Comparison of ENCODE assay signal across 14 mouse cellular contexts in genomic region chr5:65954130-65955080, GRCm38 (mm10). TPM values are rescaled to one million over a fixed set of nuclear protein-coding genes. Genes with fewer than 3 reads are reported as not detected.
A peak's percentile ranks its signal among the peaks of the same experiment; 100 is the strongest.
DNase-seq lines count a peak whose midpoint lies in the region; ATAC-seq and TF ChIP-seq lines count a peak whose summit lies in the region.
"Had no signal": no experiment of that assay in that cellular context is flagged by ENCODE, and none has a peak within 500 bp of the region (broad histone marks: within the 10 kb centered on the region; RNA-seq: fewer than 3 reads in every experiment).

No protein-coding gene starts in this region.

- H3K9ac ChIP-seq in heart, embryonic 13.5 days, result peak overlapping the region; percentile 61
- H3K9ac ChIP-seq in forebrain, postnatal 0 days, result no peak overlapping the region
- H3K9ac ChIP-seq: kidney, embryonic 15.5 days; liver, embryonic 13.5 days had no signal

- no peak for ATAC-seq in heart, embryonic 13.5 days (ENCODE audit: extremely low read depth, insufficient number of reproducible peaks, low FRiP score, low TSS enrichment)
- ATAC-seq in forebrain, postnatal 0 days, result no peak
- ATAC-seq in activated CD4-positive, CD25-positive, alpha-beta regulatory T cell, adult 4 months, result no peak

- peak overlapping the region; percentile 72 for H3K4me2 ChIP-seq in heart, embryonic 13.5 days
- H3K4me2 ChIP-seq in forebrain, postnatal 0 days (ENCODE audit: low read depth), result peak overlapping the region; percentile 46; the same call in 1 of the 2 replicates

- H3K27ac ChIP-seq in heart, embryonic 13.5 days (replicated peaks), result peak overlapping the region; percentile 64
- H3K27ac ChIP-seq in spleen, adult 2 months (ENCODE audit: insufficient read depth, low read length), result peak overlapping the region; percentile 92; the same call in 1 of the 2 replicates
- H3K27ac ChIP-seq in forebrain, postnatal 0 days (ENCODE audit: low read depth, low read length), result peak overlapping the region; percentile 69
- H3K27ac ChIP-seq: kidney, embryonic 15.5 days; liver, embryonic 13.5 days had no signal

- TF ChIP-seq POLR2A in spleen, adult 2 months (IDR thresholded peaks at IDR 0.05; ENCODE audit: low read depth, low read length), result no peak

- DNase-seq in heart, postnatal 14 days, result no peak
- no peak for DNase-seq in spleen, adult 2 months (ENCODE audit: low read depth in 1 of 2, low spot score in 2 of 2)
- no peak for DNase-seq in spleen, postnatal 36 days (ENCODE audit: low spot score in 2 of 2)
- DNase-seq in forebrain, postnatal 0 days, result no peak
- peak; percentile 61 for DNase-seq in naive thymus-derived CD4-positive, alpha-beta T cell, adult 2 months (ENCODE audit: low read depth)
- DNase-seq in frontal cortex, postnatal 14 days (ENCODE audit: low spot score in 2 of 2), result no peak
- DNase-seq: cerebellum, postnatal 25 days had no signal

- WGBS in heart, embryonic 13.5 days, result 86% methylated on average over 16 of the region's 16 CpGs
- 81% methylated on average over 16 of the region's 16 CpGs for WGBS in spleen, adult 2 months
- WGBS in forebrain, postnatal 0 days, result 91% methylated on average over 16 of the region's 16 CpGs

- peak overlapping the region; percentile 50; the same call in 1 of the 2 replicates for H3K4me3 ChIP-seq in heart, embryonic 13.5 days
- H3K4me3 ChIP-seq in spleen, adult 2 months (ENCODE audit: extremely low read depth, insufficient read depth, insufficient read length), result no peak overlapping the region
- H3K4me3 ChIP-seq in forebrain, postnatal 0 days (ENCODE audit: low read depth, low read length), result no peak overlapping the region
- H3K4me3 ChIP-seq: kidney, embryonic 15.5 days had no signal

- no peak for TF ChIP-seq CTCF in spleen, adult 2 months (IDR thresholded peaks at IDR 0.05; ENCODE audit: extremely low read depth, insufficient read depth, insufficient read length, insufficient replicate concordance)
- TF ChIP-seq CTCF in forebrain, postnatal 0 days (IDR thresholded peaks at IDR 0.05; ENCODE audit: low read depth), result no peak

- H3K36me3 ChIP-seq in heart, embryonic 13.5 days, result no peaks in the 10 kb centered on the region
- no peaks in the 10 kb centered on the region for H3K36me3 ChIP-seq in spleen, adult 2 months (ENCODE audit: control insufficient read depth, insufficient read depth, low read length)
- no peaks in the 10 kb centered on the region for H3K36me3 ChIP-seq in forebrain, postnatal 0 days (ENCODE audit: insufficient read depth)
- H3K36me3 ChIP-seq: kidney, embryonic 15.5 days; liver, embryonic 13.5 days had no signal

- no peaks in the 10 kb centered on the region for H3K9me3 ChIP-seq in heart, embryonic 13.5 days
- no peaks in the 10 kb centered on the region for H3K9me3 ChIP-seq in forebrain, postnatal 0 days (ENCODE audit: low read length)
- H3K9me3 ChIP-seq: kidney, embryonic 15.5 days; liver, embryonic 13.5 days had no signal

- H3K27me3 ChIP-seq in heart, embryonic 13.5 days (replicated peaks), result no peaks in the 10 kb centered on the region
- no peaks in the 10 kb centered on the region for H3K27me3 ChIP-seq in spleen, adult 2 months (ENCODE audit: control insufficient read depth, insufficient read depth, low read length)
- no peaks in the 10 kb centered on the region for H3K27me3 ChIP-seq in forebrain, postnatal 0 days (ENCODE audit: insufficient read depth, low read length)
- H3K27me3 ChIP-seq: kidney, embryonic 15.5 days; liver, embryonic 13.5 days had no signal

- peaks cover 13% of the 10 kb centered on the region for H3K4me1 ChIP-seq in heart, embryonic 13.5 days
- peaks cover 15% of the 10 kb centered on the region for H3K4me1 ChIP-seq in spleen, adult 2 months (ENCODE audit: control insufficient read depth, insufficient read depth, insufficient read length)
- H3K4me1 ChIP-seq in forebrain, postnatal 0 days (ENCODE audit: insufficient read depth), result peaks cover 20% of the 10 kb centered on the region

- intact Hi-C loops in heart, postnatal 14 days (cut with DNase I), result no loop called here

RNA-seq across cellular contexts. Expression of gene Chrna9, which starts 19.7 kb away (rescaled TPM):
- not detected in 2 replicates for polyA plus RNA-seq in heart, embryonic 13.5 days (2015; fragmentation: Nextera tagmentation; extraction: Ambion mirVana)
- 1 to 10 TPM in 1 of 2 experiments, under 1 TPM in 1; 0.14 to 5.2 TPM for total RNA-seq in heart, postnatal 14 days (2021)
- 0.54 TPM in 1 of 2 replicates, not detected in the other for polyA plus RNA-seq in spleen, adult 2 months (2012; rRNA removed)
- total RNA-seq in forebrain, postnatal 0 days (2014; rRNA removed), result 0.52 TPM in 1 of 2 replicates, not detected in the other
- not detected in 2 replicates for polyA plus RNA-seq in forebrain, postnatal 0 days (2015; fragmentation: Nextera tagmentation; extraction: Ambion mirVana)
- polyA plus RNA-seq in activated CD4-positive, CD25-positive, alpha-beta regulatory T cell, adult 4 months (2017; shearing (Covaris generic)), result 1 to 10 TPM in 1 of 2 experiments, not detected in 1; 1.5 TPM
- total RNA-seq: left cerebral cortex, adult 18-20 months had no signal
- polyA plus RNA-seq: C2C12; gonadal fat pad, adult 2 months; liver, embryonic 13.5 days had no signal

RNA-seq across cellular contexts. Expression of gene 9130230L23Rik, which starts 49.7 kb away (rescaled TPM):
- polyA plus RNA-seq in heart, embryonic 13.5 days (2015; fragmentation: Nextera tagmentation; extraction: Ambion mirVana), result 0.20 TPM in 1 of 2 replicates, not detected in the other
- total RNA-seq in heart, postnatal 14 days (2021), result not detected
- 0.13 and 0.33 TPM in 2 replicates for polyA plus RNA-seq in spleen, adult 2 months (2012; rRNA removed)
- total RNA-seq in forebrain, postnatal 0 days (2014; rRNA removed), result not detected in 2 replicates
- polyA plus RNA-seq in forebrain, postnatal 0 days (2015; fragmentation: Nextera tagmentation; extraction: Ambion mirVana), result not detected in 2 replicates
- polyA plus RNA-seq in activated CD4-positive, CD25-positive, alpha-beta regulatory T cell, adult 4 months (2017; shearing (Covaris generic)), result 1 to 10 TPM in 1 of 2 experiments, not detected in 1; 1.0 TPM
- total RNA-seq: left cerebral cortex, adult 18-20 months had no signal
- polyA plus RNA-seq: C2C12; liver, embryonic 13.5 days had no signal
